Mouse (Mus musculus): ENCODE results near the gene Ccr6. TPM values are rescaled to one million over a fixed set of nuclear protein-coding genes. Genes with fewer than 3 reads are reported as not detected.
"Not testable (repeated sequence)": the region's sequence is repeated elsewhere in the genome, so short reads cannot be mapped to it uniquely, and the experiment has no call there.

Ccr6 gene
- polyA plus RNA-seq (2012; rRNA removed), result 0.08 TPM in 1 of 2 replicates, not detected in the other

DNA sequence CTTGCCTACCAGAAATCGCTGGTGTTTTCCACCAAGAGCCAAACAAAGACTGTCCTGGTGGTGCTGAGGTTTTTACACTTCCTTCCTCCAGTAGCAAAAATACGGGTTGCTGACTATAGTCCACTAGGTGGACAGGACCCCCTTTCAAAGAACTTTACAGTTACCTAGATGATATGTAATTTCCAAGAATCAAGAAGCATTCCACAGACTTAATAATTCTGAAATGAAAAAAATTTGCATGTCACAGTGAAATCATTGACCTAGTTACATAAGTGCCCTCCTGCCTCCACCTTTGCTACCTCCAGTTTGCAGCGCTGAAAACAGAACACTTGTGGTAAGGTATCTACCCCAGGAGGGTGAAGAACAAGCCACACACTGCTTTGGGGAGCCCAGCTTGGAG is at the start of gene Ccr6:
Gene Ccr6, plus strand, starts transcription at position 301 of the 400 bp plus-strand sequence.
- no peak for DNase-seq (ENCODE audit: extremely low spot score in 1 of 2, low spot score in 1 of 2)

DNA sequence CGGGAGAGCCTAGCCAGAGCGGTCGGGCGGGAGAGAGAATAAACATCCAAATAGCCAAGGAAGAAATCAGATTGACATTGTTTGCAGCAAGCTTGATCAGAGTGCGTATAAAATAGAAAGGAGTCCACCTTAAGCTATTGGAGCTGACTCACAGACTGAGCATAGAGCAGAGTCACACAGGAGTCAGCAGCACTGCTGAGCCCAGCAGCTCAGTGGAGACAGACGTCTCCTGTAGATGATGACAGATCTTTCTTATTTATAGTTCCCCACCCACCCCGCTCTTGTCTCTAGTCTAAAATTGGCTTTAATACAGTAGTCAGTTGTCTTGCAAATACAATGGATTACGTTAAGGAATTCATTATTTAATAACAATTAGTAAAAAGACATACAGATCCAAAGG is 42.2 kb upstream of the Ccr6 start:
- DNase-seq (ENCODE audit: extremely low spot score in 1 of 2, low spot score in 1 of 2), result peak in 1 of 2 experiments; percentile 43

DNA sequence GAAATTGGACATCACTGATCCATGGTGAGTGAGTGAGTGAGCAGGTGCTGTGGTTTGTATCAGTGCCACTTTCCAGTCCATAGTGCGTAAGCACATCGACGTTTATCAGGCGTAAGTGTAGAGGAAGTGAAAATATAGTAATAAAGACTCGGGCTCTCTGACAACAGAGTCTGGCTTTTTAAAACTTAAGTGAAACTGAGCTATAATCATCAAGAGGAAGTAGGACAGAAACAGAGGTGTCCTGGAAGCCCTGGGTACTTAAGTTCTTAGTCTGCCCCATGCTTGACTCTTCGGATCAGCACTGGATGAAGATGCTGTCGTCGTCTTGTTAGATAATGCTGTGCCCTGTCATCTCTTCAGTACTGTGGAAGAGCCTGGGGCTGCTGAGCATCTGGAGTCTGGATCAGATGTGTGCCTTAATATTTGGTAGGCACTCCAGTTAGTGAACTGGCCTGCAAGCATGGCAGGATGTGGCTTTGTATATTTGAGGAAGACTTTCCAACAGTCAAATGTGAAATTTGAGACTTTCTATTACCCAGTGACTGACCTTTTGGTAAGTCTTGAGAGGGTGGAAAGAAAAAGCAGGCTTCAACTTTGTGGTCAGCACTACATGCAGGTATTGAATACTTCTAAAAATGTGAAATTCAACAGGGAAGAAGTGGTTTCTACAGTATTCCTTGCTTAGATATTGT is 40.0 kb upstream of the Ccr6 start:
- DNase-seq (ENCODE audit: extremely low spot score in 1 of 2, low spot score in 1 of 2), result no peak

DNA sequence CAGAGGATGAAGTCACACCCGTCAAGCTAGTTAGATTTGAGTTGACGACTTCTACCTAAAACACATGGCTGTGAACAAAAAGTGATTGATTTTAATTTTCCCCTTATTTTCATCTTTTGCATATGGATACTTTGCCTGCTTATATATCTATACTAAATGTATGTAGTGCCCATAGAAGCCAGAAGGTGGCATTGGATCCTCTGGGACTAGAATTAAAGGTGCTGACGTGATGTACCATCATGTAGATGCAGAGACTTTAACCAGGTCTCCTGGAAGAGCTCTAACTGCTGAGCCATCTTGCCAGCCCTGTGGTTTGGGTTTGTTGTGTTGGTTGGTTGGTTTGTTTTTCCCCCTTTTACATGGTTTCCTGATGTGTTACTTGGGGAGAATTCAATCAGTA is 38.2 kb upstream of the Ccr6 start:
- DNase-seq (ENCODE audit: extremely low spot score in 1 of 2, low spot score in 1 of 2), result peak in 1 of 2 experiments; percentile 45

DNA sequence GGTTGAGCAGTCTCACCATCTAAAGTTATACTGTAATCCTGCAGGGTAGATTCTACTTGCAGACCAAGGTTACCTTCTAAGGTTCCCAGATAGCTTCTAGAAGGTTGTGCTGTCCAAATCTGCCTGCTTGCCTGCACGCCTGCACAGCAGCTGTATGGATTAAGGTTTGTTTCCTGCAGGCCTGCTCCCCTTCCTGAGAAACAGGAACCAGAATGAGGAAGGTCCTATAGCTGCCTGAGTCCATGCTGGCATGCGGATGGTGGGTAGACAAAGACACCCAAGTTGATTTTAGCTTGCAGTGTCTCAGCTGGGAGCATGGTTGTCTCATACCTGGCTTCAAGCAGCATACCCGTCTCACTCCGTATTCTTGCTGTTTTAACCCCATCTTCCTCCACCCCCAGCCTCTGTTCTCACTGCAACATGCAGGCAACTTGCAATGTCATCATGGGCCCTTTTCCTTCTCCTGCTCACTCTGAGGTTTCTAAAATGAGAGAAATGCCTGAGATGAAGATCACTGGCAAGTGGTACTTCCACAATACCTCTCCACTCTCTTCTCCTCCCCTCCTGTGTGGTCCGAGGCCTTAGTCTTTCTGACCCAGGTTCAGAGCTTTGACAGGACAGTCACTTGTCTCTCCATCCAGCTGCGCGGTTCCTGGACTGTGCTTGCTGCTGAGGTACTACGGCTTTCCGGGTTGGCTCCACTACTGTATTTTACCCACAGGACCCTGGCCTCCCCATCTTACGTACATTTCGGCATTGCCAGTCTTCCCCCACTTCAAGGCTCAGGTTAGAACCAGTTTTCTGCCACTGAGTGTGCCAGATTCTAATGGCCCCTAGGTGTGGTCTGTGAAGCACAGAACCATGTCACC is 36.5 kb upstream of the Ccr6 start:
- no peak for DNase-seq (ENCODE audit: extremely low spot score in 1 of 2, low spot score in 1 of 2)

DNA sequence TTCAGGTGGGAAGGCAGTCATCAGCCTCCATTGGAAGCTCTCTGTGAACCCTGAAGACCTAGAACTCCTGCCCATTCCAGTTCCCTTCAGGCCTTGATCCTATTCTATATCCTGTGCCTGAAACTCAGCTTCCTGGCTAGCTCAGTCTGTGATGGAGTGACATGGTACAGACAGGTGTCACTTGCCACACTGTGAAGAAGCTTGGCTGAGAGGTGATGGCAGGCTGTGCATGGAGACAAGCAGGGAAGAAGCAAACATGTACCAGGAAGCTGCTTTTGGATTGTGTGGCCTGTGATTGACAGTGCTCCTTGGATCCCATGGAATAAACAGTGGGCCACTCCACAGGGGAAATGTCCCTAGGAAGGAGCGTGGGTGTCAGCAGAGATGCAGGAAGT is 35.9 kb upstream of the Ccr6 start:
- no peak for DNase-seq (ENCODE audit: extremely low spot score in 1 of 2, low spot score in 1 of 2)

DNA sequence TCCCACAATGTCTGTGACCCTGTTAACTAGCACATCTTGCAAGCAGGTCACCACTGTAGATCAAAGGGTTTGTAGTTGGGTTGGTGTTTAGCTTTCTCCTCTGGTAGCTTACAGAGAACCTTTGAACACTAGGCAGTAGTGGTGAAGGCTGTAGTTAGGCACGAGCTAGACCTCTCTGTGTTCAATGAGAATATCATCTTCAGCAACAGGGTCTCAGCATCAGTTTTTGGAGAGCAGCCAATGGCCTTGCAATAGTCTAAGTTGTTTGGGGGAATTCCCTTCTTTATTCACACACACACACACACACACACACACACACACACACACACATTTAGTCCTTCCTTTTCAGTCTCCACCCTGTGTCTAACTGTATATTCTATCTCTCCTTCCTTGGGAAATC is 32.4 kb upstream of the Ccr6 start:
- no peak for DNase-seq (ENCODE audit: extremely low spot score in 1 of 2, low spot score in 1 of 2)

DNA sequence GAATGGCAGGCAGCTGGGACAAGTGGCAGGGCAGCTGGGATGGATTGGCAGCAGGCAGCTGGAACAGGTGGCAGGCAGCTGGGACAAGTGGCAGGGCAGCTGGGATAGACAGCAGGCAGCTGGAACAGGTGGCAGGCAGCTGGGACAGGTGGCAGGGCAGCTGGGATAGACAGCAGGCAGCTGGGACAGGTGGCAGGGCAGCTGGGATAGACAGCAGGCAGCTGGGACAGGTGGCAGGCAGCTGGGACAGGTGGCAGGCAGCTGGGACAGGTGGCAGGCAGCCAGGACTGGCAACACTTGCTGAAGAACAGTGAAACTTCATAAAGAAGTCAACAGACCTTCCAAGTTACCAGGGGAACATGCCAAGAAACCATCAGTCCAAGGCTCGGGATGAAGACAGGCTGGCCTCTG is 30.6 kb upstream of the Ccr6 start:
- not testable (repeated sequence) for DNase-seq (ENCODE audit: extremely low spot score in 1 of 2, low spot score in 1 of 2)

DNA sequence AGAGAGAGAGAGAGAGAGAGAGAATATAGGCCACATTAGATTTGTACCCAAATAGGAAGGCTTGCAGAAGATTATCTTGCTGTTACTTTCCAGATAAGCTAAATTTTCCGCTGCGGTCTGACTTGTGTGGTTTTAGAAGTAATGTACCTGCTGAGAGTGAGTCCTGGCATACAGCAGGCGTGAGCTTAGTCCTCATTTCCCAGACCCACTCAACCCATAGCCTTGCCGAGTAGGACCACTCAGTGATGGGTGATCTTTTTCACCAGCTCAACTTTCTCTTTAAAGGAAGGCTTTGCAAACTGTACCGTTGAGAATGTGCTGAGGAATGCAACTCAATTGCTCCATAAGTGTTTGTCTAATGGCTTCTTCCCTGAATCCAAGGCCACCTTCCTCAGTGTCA is 29.2 kb upstream of the Ccr6 start:
- DNase-seq (ENCODE audit: extremely low spot score in 1 of 2, low spot score in 1 of 2), result no peak

DNA sequence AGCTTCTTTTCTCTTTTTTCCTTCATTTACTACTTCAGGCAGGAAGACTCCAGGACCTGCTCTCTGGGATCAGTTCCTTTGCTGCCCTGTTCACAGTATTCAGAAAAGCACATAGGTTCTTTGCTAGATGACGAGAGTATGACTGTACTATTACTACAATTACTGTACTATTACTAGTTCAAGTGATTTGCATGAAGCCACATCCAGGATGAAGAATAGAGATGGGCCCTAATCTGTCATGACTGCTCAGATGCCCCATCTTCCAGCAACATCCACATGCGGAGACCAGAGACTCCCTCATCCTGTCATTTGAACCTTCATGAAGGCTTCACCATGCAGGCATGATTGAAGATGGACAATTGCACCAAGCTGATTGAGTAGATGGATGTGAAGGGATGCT is 26.1 kb upstream of the Ccr6 start:
- DNase-seq (ENCODE audit: extremely low spot score in 1 of 2, low spot score in 1 of 2), result no peak

DNA sequence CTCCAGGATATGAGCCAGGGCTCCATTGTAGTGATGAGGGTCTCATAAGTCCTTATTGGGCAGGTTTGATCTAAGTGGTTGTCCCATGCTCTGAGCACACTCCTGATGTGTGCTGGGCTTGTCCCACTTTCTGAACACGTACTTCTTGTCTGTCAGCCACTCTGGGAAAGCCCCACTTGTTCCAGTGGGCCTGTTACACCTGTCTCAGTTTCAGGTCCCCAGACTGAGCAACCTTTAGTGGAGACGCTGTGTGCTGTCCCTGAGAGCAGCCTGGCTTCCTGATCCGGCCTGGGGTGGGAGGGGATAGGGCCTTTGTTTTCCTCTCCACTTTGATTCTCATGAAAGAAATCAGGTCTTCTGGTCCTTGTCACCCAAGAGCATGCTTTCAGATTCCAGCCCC is 25.7 kb upstream of the Ccr6 start:
- no peak for DNase-seq (ENCODE audit: extremely low spot score in 1 of 2, low spot score in 1 of 2)

DNA sequence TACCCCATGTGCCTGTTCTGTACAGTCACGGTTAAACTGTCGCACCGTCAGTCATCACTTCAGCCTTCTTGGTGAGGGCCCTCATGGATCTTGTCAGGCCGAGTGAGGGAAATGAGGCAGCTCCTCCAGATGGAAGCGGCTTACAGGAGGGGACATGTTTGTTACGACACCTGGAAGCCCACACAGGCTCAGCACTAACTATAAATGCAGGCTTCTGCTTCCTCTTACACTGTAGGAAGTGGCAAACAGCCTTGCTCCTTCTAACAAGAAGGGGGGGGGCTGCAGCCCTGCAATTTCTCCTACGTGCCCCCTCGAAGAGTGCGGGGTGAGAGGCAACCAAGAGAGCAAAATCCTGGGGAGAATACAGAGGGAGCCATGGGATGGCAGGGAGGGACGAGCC is 25.2 kb upstream of the Ccr6 start:
- no peak for DNase-seq (ENCODE audit: extremely low spot score in 1 of 2, low spot score in 1 of 2)

DNA sequence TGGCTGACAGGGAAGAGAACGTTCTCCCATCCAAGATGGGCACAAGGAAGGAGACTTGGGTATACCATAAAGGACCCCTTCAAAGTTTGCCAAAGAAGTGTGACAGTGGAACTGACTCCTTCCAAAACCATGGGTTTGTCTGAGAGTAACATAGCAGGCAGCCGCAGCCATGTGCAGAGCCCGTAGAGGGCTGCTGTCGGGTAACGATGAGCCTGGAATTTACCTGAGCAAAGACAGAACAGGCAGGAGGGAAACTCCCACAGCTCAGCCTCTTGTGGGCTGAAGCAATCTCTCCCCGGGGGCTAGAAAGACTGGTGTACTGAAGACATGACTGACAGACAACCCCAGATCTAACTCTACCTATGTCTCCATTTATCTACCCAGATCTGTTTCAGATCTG is 24.4 kb upstream of the Ccr6 start:
- DNase-seq (ENCODE audit: extremely low spot score in 1 of 2, low spot score in 1 of 2), result no peak

DNA sequence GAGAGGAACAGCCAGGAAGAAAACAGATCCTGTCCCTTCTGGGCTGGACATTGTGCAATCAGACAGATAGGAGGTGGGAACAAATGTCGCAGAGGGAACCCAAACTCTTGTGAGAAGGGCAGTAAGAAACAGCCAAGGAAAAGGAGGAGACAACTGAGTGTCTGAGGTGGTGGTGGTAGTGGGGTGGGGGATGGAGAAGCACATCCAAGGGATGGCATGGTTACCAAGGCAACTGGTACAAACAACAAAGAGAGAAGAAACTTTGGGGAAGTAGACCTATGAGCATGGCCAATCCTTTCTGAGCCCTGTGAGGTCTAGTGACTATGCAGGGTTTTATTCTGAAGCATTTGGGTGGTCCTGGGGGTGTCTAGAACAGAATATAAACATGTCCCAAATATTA is 21.5 kb upstream of the Ccr6 start:
- DNase-seq (ENCODE audit: extremely low spot score in 1 of 2, low spot score in 1 of 2), result no peak

DNA sequence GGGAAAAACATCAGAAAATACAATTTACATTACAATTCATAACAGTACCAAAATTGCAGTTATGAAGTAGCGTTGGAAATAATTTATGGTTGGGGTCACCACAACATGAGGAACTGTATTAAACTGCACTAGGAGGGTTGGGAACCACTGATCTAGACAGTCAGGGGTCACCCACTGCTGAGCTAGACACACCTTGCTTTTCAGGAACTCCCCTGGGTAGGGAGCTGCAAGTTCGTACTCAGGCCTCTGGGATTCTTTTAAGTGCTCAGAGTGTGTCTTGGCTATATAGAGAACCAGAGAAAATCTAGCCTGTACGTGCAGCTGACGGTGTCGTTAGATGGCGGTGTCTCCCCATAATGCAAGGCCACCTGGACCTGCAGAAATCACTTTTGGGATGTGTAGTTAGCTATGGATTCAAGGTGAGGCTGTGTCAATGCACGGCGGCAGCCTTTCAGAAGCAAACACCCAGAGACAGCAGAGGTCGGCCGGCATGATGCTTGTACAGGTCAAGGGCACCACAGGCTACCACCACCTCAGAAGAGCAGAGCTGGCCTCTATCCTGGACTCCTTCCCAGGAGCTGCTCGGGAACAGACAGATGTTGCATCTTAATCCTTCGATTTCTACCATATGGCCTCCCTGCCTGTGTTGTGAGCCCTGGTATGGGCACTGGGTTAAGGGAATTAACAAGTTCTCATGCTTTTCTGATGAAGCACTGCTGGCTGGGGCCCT is 20.7 kb upstream of the Ccr6 start:
- no peak for DNase-seq (ENCODE audit: extremely low spot score in 1 of 2, low spot score in 1 of 2)

DNA sequence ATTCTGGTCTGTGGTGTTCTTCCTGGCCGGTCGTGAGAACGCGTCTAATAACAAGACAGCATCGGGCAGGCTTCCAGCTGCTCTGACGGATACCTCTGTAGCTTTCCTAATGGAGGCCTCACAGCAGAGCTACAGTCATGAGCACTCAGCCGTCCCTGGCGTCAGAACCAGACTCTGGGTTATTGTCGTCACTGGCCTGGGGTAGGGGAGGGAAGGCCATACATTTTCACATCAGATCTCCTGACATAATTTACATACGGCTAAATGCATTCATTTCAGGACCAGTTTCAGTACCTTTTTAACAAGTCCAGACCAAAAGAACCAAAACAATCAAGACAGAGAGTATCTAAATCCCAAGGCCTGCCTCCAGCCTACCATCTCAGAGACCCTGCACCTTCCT is 12.6 kb upstream of the Ccr6 start:
- DNase-seq (ENCODE audit: extremely low spot score in 1 of 2, low spot score in 1 of 2), result no peak

DNA sequence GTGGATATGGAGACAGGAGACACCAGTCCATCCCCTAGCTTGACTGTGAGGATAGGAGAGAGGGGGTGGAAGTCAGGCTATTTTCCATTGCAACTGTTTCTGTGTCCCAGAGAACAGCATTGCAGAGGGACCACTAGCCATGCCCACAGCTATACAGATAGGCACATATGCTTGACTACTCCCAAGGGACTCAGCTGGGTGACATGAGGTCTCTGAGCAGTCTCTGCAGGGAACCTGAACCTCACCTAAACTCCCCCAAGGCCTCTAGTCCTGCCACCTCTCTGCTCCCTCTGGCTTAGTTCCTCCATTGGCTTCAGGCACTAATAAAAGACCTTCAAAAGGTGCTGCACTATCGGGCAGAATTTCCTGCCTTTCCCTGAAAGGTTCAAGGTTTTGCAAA is 11.8 kb upstream of the Ccr6 start:
- DNase-seq (ENCODE audit: extremely low spot score in 1 of 2, low spot score in 1 of 2), result no peak

DNA sequence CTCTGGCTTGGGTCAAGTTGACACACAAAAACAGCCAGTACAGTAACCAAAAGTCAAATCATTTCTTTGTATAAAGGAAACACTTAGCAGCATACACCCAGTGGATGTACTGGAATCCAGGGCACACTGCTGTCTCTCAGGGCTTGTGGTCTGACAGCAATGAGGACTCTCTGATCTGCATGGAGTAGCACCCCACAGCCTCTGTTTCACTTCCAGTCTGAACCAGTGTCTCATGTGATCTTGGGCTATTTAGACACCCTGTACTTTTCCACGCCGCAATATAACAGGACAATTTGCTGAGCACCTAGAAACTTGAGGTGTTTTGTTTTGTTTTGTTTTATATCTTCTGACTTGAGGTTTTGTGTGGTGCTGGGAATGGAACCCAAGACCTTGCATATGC is 10.7 kb upstream of the Ccr6 start:
- no peak for DNase-seq (ENCODE audit: extremely low spot score in 1 of 2, low spot score in 1 of 2)

DNA sequence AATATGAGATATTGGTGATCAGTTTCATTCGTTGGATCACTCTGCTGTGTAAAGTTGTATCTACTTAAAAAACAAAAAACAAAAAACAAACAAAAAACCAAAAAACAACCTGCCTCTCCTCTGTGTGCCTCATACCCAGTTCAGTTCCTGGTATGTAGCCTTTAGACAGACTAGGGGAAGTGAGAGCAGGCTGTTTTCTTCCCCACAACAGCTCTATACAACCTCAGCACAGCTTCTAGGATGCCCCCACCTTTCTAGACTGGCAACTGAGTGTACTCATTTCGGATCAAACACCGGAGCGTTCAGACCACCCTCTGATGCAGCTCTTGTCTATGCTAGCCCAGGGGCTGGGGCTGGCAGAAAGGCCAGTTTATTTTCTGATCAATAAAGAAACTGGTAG is 10.1 kb upstream of the Ccr6 start:
- DNase-seq (ENCODE audit: extremely low spot score in 1 of 2, low spot score in 1 of 2), result no peak

DNA sequence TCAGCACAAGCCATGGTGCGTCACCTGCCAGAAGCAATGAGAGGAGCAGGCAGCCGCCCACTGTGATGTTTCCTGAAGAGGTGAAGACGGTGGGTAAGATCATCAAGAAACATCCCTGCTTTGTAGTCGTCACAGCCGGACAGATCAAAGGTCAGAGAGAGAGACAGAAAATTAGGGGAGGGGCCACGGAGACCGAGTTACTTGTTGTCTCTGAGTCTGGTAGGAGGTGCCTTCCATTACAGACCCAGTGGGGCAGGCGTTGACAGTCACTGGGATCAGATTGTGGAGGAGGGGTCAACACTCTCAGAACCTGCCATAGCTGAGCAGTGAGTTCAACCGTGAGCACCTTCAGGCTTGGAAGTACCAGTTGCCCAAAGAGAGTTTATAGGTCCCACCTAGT is 7.2 kb upstream of the Ccr6 start:
- DNase-seq (ENCODE audit: extremely low spot score in 1 of 2, low spot score in 1 of 2), result peak in 1 of 2 experiments; percentile 8

DNA sequence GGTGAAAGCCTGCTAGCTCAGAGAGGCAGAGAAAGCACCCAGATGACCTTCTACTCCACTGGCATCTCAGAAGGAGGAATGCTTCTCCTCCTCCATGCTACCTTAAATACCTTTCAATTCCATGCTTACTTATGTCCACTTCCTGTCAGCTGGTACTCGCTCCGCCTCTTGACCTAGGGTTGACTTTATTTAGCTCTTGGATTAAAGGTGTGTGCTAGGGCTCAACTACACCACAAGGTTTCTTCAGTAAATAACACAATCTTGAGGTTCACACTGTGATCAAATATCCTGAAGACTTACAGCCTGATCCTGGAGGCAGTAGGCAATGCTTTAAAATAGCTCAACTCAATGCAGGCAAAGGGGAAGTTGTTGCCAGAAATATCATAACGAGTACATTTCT is 6.2 kb upstream of the Ccr6 start:
- DNase-seq (ENCODE audit: extremely low spot score in 1 of 2, low spot score in 1 of 2), result no peak

Data from frontal cortex, adult 2 months (tissue).